Mouse (Mus musculus) heart, embryonic 15.5 days (tissue): ENCODE data around the gene Uqcrq. TPM values are rescaled to one million over a fixed set of nuclear protein-coding genes. Genes with fewer than 3 reads are reported as not detected.
"Not testable (repeated sequence)": the region's sequence is repeated elsewhere in the genome, so short reads cannot be mapped to it uniquely, and the experiment has no call there.

ENCODE experiments used
- ATAC-seq: fragments of 200-750 bp; cut with Nextera tagmentation; replicated peaks from 2 replicates; pipeline ENCODE4 v1.8.0; 2017; ENCODE audit warnings: low read depth, moderate TSS enrichment; ENCODE audit not compliant: insufficient number of reproducible peaks, insufficient read depth, low FRiP score
- H3K27ac ChIP-seq: fragments of 300-500 bp; sonication (generic); 2 replicates; pipeline ENCODE4 v1.5.1; 2015; ENCODE audit warnings: mild to moderate bottlenecking, inconsistent platforms
- H3K27me3 ChIP-seq: fragments of 300-500 bp; sonication (generic); 2 replicates; pipeline ENCODE4 v1.6.1; 2015; ENCODE audit warnings: inconsistent platforms
- H3K36me3 ChIP-seq: fragments of 300-500 bp; sonication (generic); 2 replicates; pipeline ENCODE4 v1.6.1; 2015; ENCODE audit warnings: mild to moderate bottlenecking, inconsistent platforms
- H3K4me1 ChIP-seq: fragments of 300-500 bp; sonication (generic); replicated peaks from 2 replicates; pipeline ENCODE4 v1.6.1; 2015; ENCODE audit warnings: inconsistent platforms
- H3K4me2 ChIP-seq: fragments of 300-500 bp; sonication (generic); 2 replicates; pipeline ENCODE4 v1.6.1; 2015; ENCODE audit warnings: inconsistent platforms, mild to moderate bottlenecking, moderate library complexity
- H3K4me3 ChIP-seq: fragments of 300-500 bp; sonication (generic); 2 replicates; pipeline ENCODE4 v1.5.1; 2015; ENCODE audit warnings: mild to moderate bottlenecking, inconsistent platforms
- H3K9ac ChIP-seq: fragments of 300-500 bp; sonication (generic); 2 replicates; pipeline ENCODE4 v1.6.1; 2015; ENCODE audit warnings: mild to moderate bottlenecking, inconsistent platforms
- H3K9me3 ChIP-seq: fragments of 300-500 bp; sonication (generic); replicated peaks from 2 replicates; pipeline ENCODE4 v1.6.1; 2016; ENCODE audit warnings: inconsistent platforms
- WGBS: fragments of 180-500 bp; shearing (Covaris S2); methylation state at CpG from one replicate; pipeline ENCODE4 v1.1.7; 2015; ENCODE audit warnings: mixed read lengths; 5-methylcytosine and 5-hydroxymethylcytosine counted together
- polyA plus RNA-seq: library from polyadenylated mRNA; unstranded; fragments of >200 nt; fragmentation: Nextera tagmentation; extraction: Ambion mirVana; gene quantifications from 2 replicates; pipeline ENCODE4 v1.2.1, GENCODE M21; 2015

Gene Uqcrq
- polyA plus RNA-seq, 1 experiment from 2014 or later: 1,358 TPM

- no peak for ATAC-seq
- Histone ChIP-seq H3K27ac (no peak overlapping the region), H3K4me3 (peak overlapping the region; percentile 73), H3K9me3 (no peaks in the 10 kb centered on the region), H3K27me3 (no peaks in the 10 kb centered on the region), H3K36me3 (peaks cover 15% of the 10 kb centered on the region), H3K9ac (0 out of 2 replicates have a peak overlapping the region, but pooled peaks have one; percentile 24), H3K4me1 (peaks cover 27% of the 10 kb centered on the region), H3K4me2 (peak overlapping the region; percentile 70)
These were observed 1.4 kb downstream of the Uqcrq start for GRCm38 (mm10) chr11:53429182-53429581.

GRCm38 (mm10) chr11:53428716-53429057 lies 1.9 kb downstream of the Uqcrq start:
- Histone ChIP-seq H3K4me2 (no peak overlapping the region), H3K27ac (no peak overlapping the region), H3K27me3 (no peaks in the 10 kb centered on the region), H3K9ac (no peak overlapping the region), H3K36me3 (peaks cover 15% of the 10 kb centered on the region), H3K4me3 (no peak overlapping the region), H3K9me3 (no peaks in the 10 kb centered on the region), H3K4me1 (peaks cover 27% of the 10 kb centered on the region)
- no peak for ATAC-seq
- WGBS: 92% methylated on average over 5 of the region's 5 CpGs

- Histone ChIP-seq H3K4me3 (no peak overlapping the region), H3K9ac (no peak overlapping the region), H3K4me2 (no peak overlapping the region), H3K4me1 (peaks cover 27% of the 10 kb centered on the region), H3K9me3 (no peaks in the 10 kb centered on the region), H3K27me3 (no peaks in the 10 kb centered on the region), H3K27ac (no peak overlapping the region), H3K36me3 (peaks cover 15% of the 10 kb centered on the region)
- WGBS: 94% methylated on average over 3 of the region's 3 CpGs
- no peak for ATAC-seq
These were observed 2.5 kb downstream of the Uqcrq start for GRCm38 (mm10) chr11:53427993-53428715.

GRCm38 (mm10) chr11:53426914-53427313 lies 3.7 kb downstream of the Uqcrq start:
- peaks cover 27% of the 10 kb centered on the region for H3K4me1 ChIP-seq
- H3K27me3 ChIP-seq, H3K4me3 ChIP-seq, H3K9me3 ChIP-seq, H3K9ac ChIP-seq, ATAC-seq, H3K27ac ChIP-seq, H3K4me2 ChIP-seq: not testable (repeated sequence)
- peaks cover 15% of the 10 kb centered on the region for H3K36me3 ChIP-seq
- WGBS: 55% methylated on average over 3 of the region's 3 CpGs

GRCm38 (mm10) chr11:53425711-53426255 lies 4.8 kb downstream of the Uqcrq start:
- peaks cover 21% of the 10 kb centered on the region for H3K4me1 ChIP-seq
- 75% methylated on average over 6 of the region's 6 CpGs for WGBS
- H3K27me3 ChIP-seq: no peaks in the 10 kb centered on the region
- H3K4me2 ChIP-seq: no peak overlapping the region
- no peak overlapping the region for H3K4me3 ChIP-seq
- H3K9ac ChIP-seq: no peak overlapping the region
- H3K9me3 ChIP-seq: no peaks in the 10 kb centered on the region
- H3K36me3 ChIP-seq: peaks cover 19% of the 10 kb centered on the region
- ATAC-seq: no peak
- H3K27ac ChIP-seq: no peak overlapping the region

GRCm38 (mm10) chr11:53425251-53425650 lies 5.4 kb downstream of the Uqcrq start:
- H3K27ac ChIP-seq: 0 out of 2 replicates have a peak overlapping the region, but pooled peaks have one; percentile 13
- no peak overlapping the region for H3K4me2 ChIP-seq
- H3K4me1 ChIP-seq: peaks cover 21% of the 10 kb centered on the region
- H3K27me3 ChIP-seq: no peaks in the 10 kb centered on the region
- peaks cover 21% of the 10 kb centered on the region for H3K36me3 ChIP-seq
- no peak overlapping the region for H3K4me3 ChIP-seq
- H3K9ac ChIP-seq: no peak overlapping the region
- H3K9me3 ChIP-seq: no peaks in the 10 kb centered on the region
- no peak for ATAC-seq
- WGBS: 42% methylated on average over 3 of the region's 3 CpGs

- Histone ChIP-seq H3K27ac (0 out of 2 replicates have a peak overlapping the region, but pooled peaks have one; percentile 13), H3K4me1 (peaks cover 21% of the 10 kb centered on the region), H3K9me3 (no peaks in the 10 kb centered on the region), H3K9ac (no peak overlapping the region), H3K36me3 (peaks cover 25% of the 10 kb centered on the region), H3K4me3 (no peak overlapping the region), H3K4me2 (no peak overlapping the region), H3K27me3 (no peaks in the 10 kb centered on the region)
- WGBS: 48% methylated on average over 2 of the region's 2 CpGs
- no peak for ATAC-seq
These were observed 5.8 kb downstream of the Uqcrq start for GRCm38 (mm10) chr11:53424826-53425225.

GRCm38 (mm10) chr11:53423036-53423435 lies 7.6 kb downstream of the Uqcrq start, which contains the start of gene Leap2:
Gene Leap2 (minus strand): TSS chr11:53423170.
- no peak within 1 kb of the TSS for H3K9ac ChIP-seq
- no peak within 1 kb of the TSS for H3K4me3 ChIP-seq
- no peak within 1 kb of the TSS for H3K4me2 ChIP-seq
- H3K27me3 ChIP-seq: no peaks in the 10 kb centered on the region
- ATAC-seq: no peak
- H3K4me1 ChIP-seq: peaks cover 14% of the 10 kb centered on the region
- peaks cover 28% of the 10 kb centered on the region for H3K36me3 ChIP-seq
- 61% methylated on average over 4 of the region's 4 CpGs for WGBS
- no peak within 1 kb of the TSS for H3K27ac ChIP-seq
- no peaks in the 10 kb centered on the region for H3K9me3 ChIP-seq

GRCm38 (mm10) chr11:53418048-53418447 lies 12.6 kb downstream of the Uqcrq start:
- Histone ChIP-seq H3K36me3 (peaks cover 59% of the 10 kb centered on the region), H3K4me1 (no peaks in the 10 kb centered on the region), H3K9me3 (no peaks in the 10 kb centered on the region), H3K27ac (no peak overlapping the region), H3K9ac (no peak overlapping the region), H3K4me3 (no peak overlapping the region), H3K27me3 (no peaks in the 10 kb centered on the region), H3K4me2 (no peak overlapping the region)
- ATAC-seq: no peak

- no peaks in the 10 kb centered on the region for H3K9me3 ChIP-seq
- H3K36me3 ChIP-seq: peaks cover 81% of the 10 kb centered on the region
- no peaks in the 10 kb centered on the region for H3K27me3 ChIP-seq
- no peak overlapping the region for H3K4me2 ChIP-seq
- H3K27ac ChIP-seq: no peak overlapping the region
- no peak overlapping the region for H3K9ac ChIP-seq
- H3K4me3 ChIP-seq: no peak overlapping the region
- 92% methylated on average over 4 of the region's 4 CpGs for WGBS
- no peaks in the 10 kb centered on the region for H3K4me1 ChIP-seq
- ATAC-seq: no peak
These were observed 16.8 kb downstream of the Uqcrq start for GRCm38 (mm10) chr11:53413871-53414270.

- ATAC-seq: no peak
- peaks cover 88% of the 10 kb centered on the region for H3K36me3 ChIP-seq
- no peak overlapping the region for H3K27ac ChIP-seq
- no peak overlapping the region for H3K4me2 ChIP-seq
- no peak overlapping the region for H3K9ac ChIP-seq
- H3K4me3 ChIP-seq: no peak overlapping the region
- no peaks in the 10 kb centered on the region for H3K9me3 ChIP-seq
- H3K27me3 ChIP-seq: no peaks in the 10 kb centered on the region
- H3K4me1 ChIP-seq: no peaks in the 10 kb centered on the region
These were observed 18.9 kb downstream of the Uqcrq start for GRCm38 (mm10) chr11:53411738-53412137.

GRCm38 (mm10) chr11:53403638-53404037 lies 27.0 kb downstream of the Uqcrq start:
- Histone ChIP-seq H3K27ac (no peak overlapping the region), H3K4me2 (no peak overlapping the region), H3K4me1 (no peaks in the 10 kb centered on the region), H3K9ac (no peak overlapping the region), H3K36me3 (peaks cover 87% of the 10 kb centered on the region), H3K4me3 (no peak overlapping the region), H3K9me3 (no peaks in the 10 kb centered on the region), H3K27me3 (no peaks in the 10 kb centered on the region)
- ATAC-seq: no peak
- 90% methylated on average over 1 of the region's 1 CpGs for WGBS
